Mouse (Mus musculus): ENCODE measurements around the gene Clns1a.

Gene Clns1a

GRCm38 (mm10) chr7:97766406-97767166, 70.2 kb downstream of the Clns1a start:
- no peak for DNase-seq

- no peak for DNase-seq
Observed at GRCm38 (mm10) chr7:97767841-97768240, 71.4 kb downstream of the Clns1a start.

GRCm38 (mm10) chr7:97769020-97769419, 72.6 kb downstream of the Clns1a start:
- no peak for DNase-seq

Measured in spleen, adult 18-20 months (tissue).